In genomic region chr6:114846153-114846772, GRCm38 (mm10) we compare ENCODE assay signal across 11 mouse cellular contexts.
DNase-seq lines count a peak whose midpoint lies in the region; ATAC-seq and TF ChIP-seq lines count a peak whose summit lies in the region.
"Had no signal": no experiment of that assay in that cellular context is flagged by ENCODE, and none has a peak within 500 bp of the region (broad histone marks: within the 10 kb centered on the region; RNA-seq: fewer than 3 reads in every experiment).

No protein-coding gene starts in this region.

- H3K4me1 ChIP-seq in kidney, embryonic 16.5 days (ENCODE audit: insufficient read depth, low read length) = peaks cover 19% of the 10 kb centered on the region
- peaks cover 39% of the 10 kb centered on the region for H3K4me1 ChIP-seq in embryonic facial prominence, embryonic 12.5 days
- 0 out of 2 replicates have a peak, but pooled peaks cover 6% of the 10 kb centered on the region for H3K4me1 ChIP-seq in hindbrain, postnatal 0 days (ENCODE audit: insufficient read depth, low read length)
- peaks cover 39% of the 10 kb centered on the region for H3K4me1 ChIP-seq in neural tube, embryonic 12.5 days

- peaks cover 2% of the 10 kb centered on the region for H3K9me3 ChIP-seq in kidney, embryonic 16.5 days (ENCODE audit: low read length)
- H3K9me3 ChIP-seq in embryonic facial prominence, embryonic 12.5 days = no peaks in the 10 kb centered on the region
- H3K9me3 ChIP-seq in hindbrain, postnatal 0 days (ENCODE audit: low read length) = no peaks in the 10 kb centered on the region
- H3K9me3 ChIP-seq in neural tube, embryonic 12.5 days = no peaks in the 10 kb centered on the region
- H3K9me3 ChIP-seq: heart, embryonic 15.5 days had no signal

- no peak overlapping the region for H3K27ac ChIP-seq in kidney, embryonic 16.5 days (ENCODE audit: low read length)
- 0 out of 2 replicates have a peak overlapping the region, but pooled peaks have one; percentile 18 for H3K27ac ChIP-seq in embryonic facial prominence, embryonic 12.5 days
- H3K27ac ChIP-seq in hindbrain, postnatal 0 days = no peak overlapping the region
- peak overlapping the region; percentile 29; the same call in 1 of the 2 replicates for H3K27ac ChIP-seq in neural tube, embryonic 12.5 days
- H3K27ac ChIP-seq: heart, embryonic 15.5 days had no signal

- H3K4me3 ChIP-seq in kidney, embryonic 16.5 days (ENCODE audit: low read length) = no peak overlapping the region
- H3K4me3 ChIP-seq in embryonic facial prominence, embryonic 12.5 days = no peak overlapping the region
- no peak overlapping the region for H3K4me3 ChIP-seq in hindbrain, postnatal 0 days (ENCODE audit: low read length)
- H3K4me3 ChIP-seq in neural tube, embryonic 12.5 days = no peak overlapping the region
- H3K4me3 ChIP-seq: erythroblast, embryonic 14.5 days; heart, embryonic 15.5 days had no signal

- TF ChIP-seq CTCF in hindbrain, postnatal 0 days (IDR thresholded peaks at IDR 0.05; ENCODE audit: low read depth) = no peak

- H3K36me3 ChIP-seq in kidney, embryonic 16.5 days (ENCODE audit: insufficient read depth, low read length) = no peaks in the 10 kb centered on the region
- no peaks in the 10 kb centered on the region for H3K36me3 ChIP-seq in embryonic facial prominence, embryonic 12.5 days
- no peaks in the 10 kb centered on the region for H3K36me3 ChIP-seq in hindbrain, postnatal 0 days (ENCODE audit: insufficient read depth, low read length)
- no peaks in the 10 kb centered on the region for H3K36me3 ChIP-seq in neural tube, embryonic 12.5 days
- H3K36me3 ChIP-seq: heart, embryonic 15.5 days had no signal

- 38% methylated on average over 4 of the region's 4 CpGs for WGBS in kidney, embryonic 16.5 days
- WGBS in embryonic facial prominence, embryonic 12.5 days = 18% methylated on average over 4 of the region's 4 CpGs
- WGBS in hindbrain, postnatal 0 days = 18% methylated on average over 4 of the region's 4 CpGs
- WGBS in neural tube, embryonic 12.5 days = 16% methylated on average over 4 of the region's 4 CpGs

- ATAC-seq in kidney, embryonic 16.5 days (ENCODE audit: low FRiP score, low TSS enrichment) = peak; percentile 76; the same call in 1 of the 2 replicates
- ATAC-seq in embryonic facial prominence, embryonic 12.5 days (ENCODE audit: insufficient number of reproducible peaks, insufficient read depth, low FRiP score, low TSS enrichment) = 0 out of 2 replicates have a peak, but pooled peaks have one; percentile 36
- no peak for ATAC-seq in hindbrain, postnatal 0 days
- peak; percentile 67 for ATAC-seq in neural tube, embryonic 12.5 days (ENCODE audit: low FRiP score, low read depth)

- H3K27me3 ChIP-seq in kidney, embryonic 16.5 days (ENCODE audit: insufficient read depth, low read length) = no peaks in the 10 kb centered on the region
- H3K27me3 ChIP-seq in embryonic facial prominence, embryonic 12.5 days = no peaks in the 10 kb centered on the region
- no peaks in the 10 kb centered on the region for H3K27me3 ChIP-seq in hindbrain, postnatal 0 days (ENCODE audit: insufficient read depth, low read length)
- no peaks in the 10 kb centered on the region for H3K27me3 ChIP-seq in neural tube, embryonic 12.5 days (replicated peaks)
- H3K27me3 ChIP-seq: heart, embryonic 15.5 days had no signal

- H3K9ac ChIP-seq in kidney, embryonic 16.5 days (replicated peaks; ENCODE audit: low read length) = 0 out of 2 replicates have a peak overlapping the region, but pooled peaks have one; percentile 2
- no peak overlapping the region for H3K9ac ChIP-seq in embryonic facial prominence, embryonic 12.5 days
- H3K9ac ChIP-seq in hindbrain, postnatal 0 days (replicated peaks; ENCODE audit: low read length) = 0 out of 2 replicates have a peak overlapping the region, but pooled peaks have one; percentile 7
- no peak overlapping the region for H3K9ac ChIP-seq in neural tube, embryonic 12.5 days
- H3K9ac ChIP-seq: heart, embryonic 15.5 days; lung, embryonic 14.5 days had no signal

- H3K4me2 ChIP-seq in kidney, embryonic 16.5 days (replicated peaks; ENCODE audit: low read depth, low read length) = no peak overlapping the region
- H3K4me2 ChIP-seq in embryonic facial prominence, embryonic 12.5 days (replicated peaks) = no peak overlapping the region
- no peak overlapping the region for H3K4me2 ChIP-seq in hindbrain, postnatal 0 days (ENCODE audit: low read depth, low read length)
- no peak overlapping the region; the same call in 1 of the 2 replicates for H3K4me2 ChIP-seq in neural tube, embryonic 12.5 days (replicated peaks)
- H3K4me2 ChIP-seq: heart, embryonic 15.5 days; lung, embryonic 14.5 days had no signal

- DNase-seq in kidney, postnatal 25 days = no peak
- DNase-seq in hindbrain, postnatal 0 days (ENCODE audit: low spot score) = no peak
- DNase-seq in left cerebral cortex, adult 8-10 months (ENCODE audit: low spot score in 2 of 2) = no peak
- DNase-seq in urinary bladder, postnatal 4 days (ENCODE audit: low spot score in 2 of 2) = no peak
- no peak for DNase-seq in ovary, postnatal 36 days (ENCODE audit: low spot score)
- DNase-seq: lung, embryonic 14.5 days had no signal

Comparison
In these comparisons a context has a peak if more than half of its experiments do, and no peak if none do; other contexts are left out.
1. H3K27ac ChIP-seq: peak in embryonic facial prominence, embryonic 12.5 days (single experiment) and neural tube, embryonic 12.5 days (single experiment); none in kidney, embryonic 16.5 days (single experiment) and hindbrain, postnatal 0 days (single experiment).
2. H3K9ac ChIP-seq: peak in kidney, embryonic 16.5 days (single experiment) and hindbrain, postnatal 0 days (single experiment); none in embryonic facial prominence, embryonic 12.5 days (single experiment) and neural tube, embryonic 12.5 days (single experiment).